Mouse (Mus musculus): ENCODE data around the gene Bcl6. TPM values are rescaled to one million over a fixed set of nuclear protein-coding genes. Genes with fewer than 3 reads are reported as not detected.

The Bcl6 gene
- total RNA-seq, 2 experiments from 2014 or later = 4.8 to 9.4 TPM

GRCm38 (mm10) chr16:23934397-23934796, 54.3 kb downstream of the Bcl6 start:
- intact Hi-C loops (cut with DNase I) = no loop called here
- no peak for DNase-seq

GRCm38 (mm10) chr16:23932294-23932693, 56.4 kb downstream of the Bcl6 start, which contains the start of gene Rtp2:
Rtp2 (minus strand) TSS chr16:23932394.
- DNase-seq = no peak
- intact Hi-C loops (cut with DNase I) = no loop called here

- intact Hi-C loops (cut with DNase I) = no loop called here
- DNase-seq = no peak
These were observed 57.4 kb downstream of the Bcl6 start for GRCm38 (mm10) chr16:23931275-23931674.

- intact Hi-C loops (cut with DNase I) = no loop called here
- DNase-seq = no peak
These were observed 58.1 kb downstream of the Bcl6 start for GRCm38 (mm10) chr16:23930426-23931073.

GRCm38 (mm10) chr16:23927301-23928114, 61.1 kb downstream of the Bcl6 start:
- DNase-seq = no peak
- intact Hi-C loops (cut with DNase I) = no loop called here

- no peak for DNase-seq
- intact Hi-C loops (cut with DNase I) = no loop called here
These were observed 65.7 kb downstream of the Bcl6 start for GRCm38 (mm10) chr16:23922906-23923305.

- intact Hi-C loops (cut with DNase I) = no loop called here
- no peak for DNase-seq
These were observed 67.0 kb downstream of the Bcl6 start for GRCm38 (mm10) chr16:23921697-23922096.

GRCm38 (mm10) chr16:23919418-23919817, 69.2 kb downstream of the Bcl6 start:
- DNase-seq = no peak
- intact Hi-C loops (cut with DNase I) = no loop called here

Other genes with a start within 250 kb of the Bcl6 start
- not detected for gene Sst, start 97.9 kb downstream of the Bcl6 start, total RNA-seq (2021)
- not detected for gene Rtp2, start 56.5 kb downstream of the Bcl6 start, total RNA-seq (2021)
- not detected for gene Gm37419, start 370 bp downstream of the Bcl6 start, total RNA-seq (2021)